Mouse (Mus musculus) left cerebral cortex, postnatal 14 days (tissue): ENCODE results near the gene Abt1. TPM values are rescaled to one million over a fixed set of nuclear protein-coding genes. Genes with fewer than 3 reads are reported as not detected.
"Not testable (repeated sequence)": the region's sequence is repeated elsewhere in the genome, so short reads cannot be mapped to it uniquely, and the experiment has no call there.

Experiments
- DNase-seq, 2 experiments: peaks; one replicate each; pipeline ENCODE4 v3.0.0; 2021 to 2022; ENCODE audit warnings: low spot score in 2 of 2, mixed read lengths in 1 of 2
- intact Hi-C: fragments of 180-260 bp; cut with DNase I; formaldehyde crosslinking; loops from one replicate; pipeline ENCODE4 v1.15.1; 2025
- total RNA-seq, 2 experiments: library from RNA; stranded (reverse); gene quantifications; 2 replicates each; pipeline ENCODE4 v1.2.3; 2021

Abt1 gene
- total RNA-seq, 2 experiments from 2014 or later, result 6.9 to 7.1 TPM

DNA sequence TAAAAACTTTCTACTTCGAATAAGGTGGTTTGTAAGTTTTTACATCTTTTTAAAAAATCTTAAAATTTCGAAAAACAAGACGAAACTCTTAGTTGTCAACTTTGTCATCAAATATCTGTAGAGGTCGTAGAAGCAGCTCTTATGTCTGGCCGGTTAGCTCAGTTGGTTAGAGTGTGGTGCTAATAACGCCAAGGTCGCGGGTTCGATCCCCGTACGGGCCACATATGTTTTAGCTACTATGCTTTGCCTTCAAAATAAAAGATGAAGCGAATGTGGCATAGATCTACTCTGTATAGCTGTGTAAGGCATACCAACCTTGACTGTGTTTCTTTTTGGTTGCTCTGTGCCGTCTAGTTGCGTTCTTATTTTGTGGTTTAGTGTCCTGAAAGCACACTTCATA is 26.8 kb downstream of the Abt1 start:
- intact Hi-C loops, result not testable (repeated sequence)
- DNase-seq, result peak in 1 of 2 experiments; percentile 39

DNA sequence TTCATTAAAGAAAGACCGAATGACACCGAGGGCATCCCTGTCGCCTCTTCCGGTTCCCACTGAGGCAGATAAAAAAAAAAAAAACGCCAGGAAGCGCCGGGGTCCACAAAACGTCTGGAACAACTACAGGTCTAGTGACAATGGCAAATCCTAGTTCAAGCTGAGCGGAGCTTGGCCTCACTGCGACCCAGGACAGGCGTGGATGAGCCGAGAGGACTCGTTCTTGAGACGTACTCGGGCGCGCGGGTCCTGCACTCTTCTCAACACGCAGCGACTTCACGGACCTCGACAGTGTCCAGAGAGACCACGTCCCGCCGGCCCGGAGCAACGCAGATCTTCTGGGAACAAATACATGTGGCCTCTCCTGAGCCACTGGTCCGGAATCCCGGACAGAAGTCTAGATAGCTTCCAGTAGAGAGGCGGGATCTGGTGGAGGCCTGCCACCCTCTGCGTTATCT is 27.4 kb downstream of the Abt1 start:
- peak in 1 of 2 experiments; percentile 6 for DNase-seq
- intact Hi-C loops, result no loop called here

DNA sequence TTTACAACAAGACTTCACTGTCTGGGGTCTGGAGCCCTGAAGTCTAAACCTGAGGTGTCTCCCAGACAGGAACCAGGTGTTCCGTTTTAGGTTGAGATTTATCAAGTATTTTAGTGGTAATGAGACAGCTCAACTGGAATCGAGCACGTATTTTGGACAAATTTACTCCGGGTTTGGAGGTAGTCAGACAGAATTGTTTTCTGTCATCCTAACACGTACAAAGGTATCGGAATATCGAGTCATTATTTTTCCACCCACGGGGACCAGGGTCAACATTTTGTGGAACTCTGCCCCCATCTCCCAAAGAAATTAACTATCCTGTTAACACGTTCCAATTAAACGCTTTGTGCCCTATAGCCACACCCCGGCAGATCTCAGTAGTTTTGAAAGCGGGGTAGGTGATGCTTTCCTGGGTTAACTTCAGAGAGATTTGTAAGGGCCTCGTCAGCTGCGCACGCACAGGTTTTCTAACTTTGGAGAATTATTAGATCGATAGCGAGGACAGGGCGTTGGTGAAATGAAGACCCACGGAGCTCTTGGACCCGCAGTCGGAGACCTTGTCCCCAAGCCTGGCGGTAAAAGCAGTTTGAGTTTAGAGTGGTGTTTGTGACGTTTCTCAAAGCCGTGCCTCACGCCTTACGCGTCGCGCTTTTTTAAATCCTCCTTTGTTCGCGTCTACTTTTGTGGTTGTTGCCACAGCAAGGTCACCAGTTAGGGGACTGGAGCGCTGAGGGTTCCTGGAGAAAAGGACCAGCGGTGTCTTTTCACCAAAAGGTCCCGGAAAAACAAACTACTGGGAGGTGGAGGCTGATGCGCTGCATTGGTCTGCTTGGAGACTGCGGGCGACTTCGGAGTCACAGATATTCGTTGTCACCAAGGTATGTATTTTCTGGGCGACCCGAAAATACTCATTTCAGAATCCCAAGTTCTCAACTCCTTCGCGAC is 28.1 kb downstream of the Abt1 start:
- intact Hi-C loops, result no loop called here

DNA sequence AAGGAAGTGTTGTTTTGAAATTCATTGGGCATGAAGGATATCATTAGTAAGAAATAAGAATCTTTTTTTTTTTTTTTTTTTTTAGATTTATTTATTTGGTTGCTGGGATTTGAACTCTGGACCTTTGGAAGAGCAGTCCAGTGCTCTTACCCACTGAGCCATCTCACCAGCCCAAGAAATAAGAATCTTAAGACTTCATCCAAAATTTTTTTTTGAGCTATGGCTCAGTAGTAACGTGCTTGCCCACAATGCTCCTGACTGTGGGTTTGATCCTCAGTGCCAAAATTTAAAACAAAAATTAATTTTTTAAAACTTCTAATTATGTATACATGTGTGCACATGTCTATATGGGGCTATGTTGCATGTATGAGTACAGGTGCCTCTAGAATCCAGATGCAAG is 36.1 kb downstream of the Abt1 start:
- no peak for DNase-seq
- intact Hi-C loops, result no loop called here

More for the DNA sequence above, 28.1 kb downstream of the Abt1 start:
- DNase-seq, result no peak

DNA sequence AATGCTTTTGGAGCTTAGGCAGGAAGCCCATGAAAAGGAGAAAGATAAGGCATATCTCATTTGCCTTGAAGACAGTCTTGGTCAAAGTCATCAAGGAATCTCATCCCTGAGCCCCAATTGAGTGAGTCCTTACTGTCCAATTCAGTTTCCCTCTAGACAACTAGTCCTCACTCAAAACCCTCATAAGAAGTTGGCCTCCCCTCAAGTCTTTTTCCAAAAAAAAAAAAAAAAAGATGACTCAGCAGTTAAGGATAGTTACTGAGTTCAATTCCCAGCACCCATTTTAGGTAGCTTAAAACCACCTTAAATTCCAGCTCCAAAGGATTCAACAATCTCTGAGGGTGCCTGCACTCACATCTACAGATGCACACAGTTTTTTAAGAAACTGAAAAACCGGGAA is 40.5 kb downstream of the Abt1 start:
- no peak for DNase-seq
- intact Hi-C loops, result no loop called here

DNA sequence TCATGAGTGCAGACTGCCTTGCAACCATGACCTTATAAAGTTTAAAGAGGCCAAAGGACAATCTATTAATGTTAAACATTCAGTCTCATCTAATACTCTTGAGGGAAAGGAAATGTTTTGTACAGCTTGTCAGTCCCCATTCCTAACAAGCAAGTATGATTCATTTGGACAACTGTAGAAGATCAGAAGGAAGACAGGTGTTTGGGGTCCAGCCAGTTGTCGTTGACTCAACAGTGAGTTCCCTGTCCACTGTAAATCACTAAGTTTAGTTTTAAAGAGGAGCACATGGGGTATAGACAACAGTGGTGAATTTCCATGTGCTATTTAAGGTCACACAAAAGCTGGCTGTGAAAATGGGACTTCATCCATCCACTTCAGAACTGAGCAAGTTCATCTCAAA is 51.2 kb downstream of the Abt1 start:
- intact Hi-C loops, result no loop called here
- no peak for DNase-seq

DNA sequence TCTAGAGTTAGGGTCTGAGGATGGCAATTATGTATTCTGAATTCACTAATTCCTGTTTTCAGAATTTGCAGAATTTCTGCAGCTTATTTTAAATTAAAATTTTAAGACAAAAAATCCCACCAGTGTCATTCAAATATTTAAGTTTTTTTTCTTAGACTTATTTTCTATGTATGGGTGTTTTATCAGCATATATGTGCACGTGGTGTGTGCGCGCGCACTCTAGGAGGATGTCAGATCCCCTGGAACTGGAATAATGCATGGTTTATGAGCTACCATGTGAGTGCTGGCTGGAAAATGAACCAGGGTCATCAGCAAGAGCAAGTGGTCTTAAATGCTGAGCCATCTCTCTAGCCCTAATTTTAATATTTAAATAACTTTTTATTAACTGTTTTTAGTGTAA is 53.6 kb downstream of the Abt1 start:
- intact Hi-C loops, result no loop called here
- DNase-seq, result no peak

DNA sequence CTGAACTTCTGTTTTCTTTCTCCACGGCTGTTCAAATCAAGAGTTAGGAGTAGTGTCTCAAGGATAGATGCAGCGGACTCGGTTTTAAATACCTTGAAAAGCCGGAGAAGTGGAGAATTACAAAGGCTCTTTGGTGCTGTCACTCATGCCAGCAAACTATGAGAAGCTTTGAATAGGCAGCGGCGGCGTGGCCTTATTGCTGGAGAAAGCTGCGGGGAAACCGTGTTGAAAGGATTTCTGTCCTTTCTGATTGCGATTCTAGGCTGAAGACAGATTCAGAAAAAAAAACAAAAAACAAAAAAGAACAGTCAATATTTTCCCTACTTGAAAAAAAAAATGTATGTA is 54.3 kb downstream of the Abt1 start:
- DNase-seq, result no peak
- intact Hi-C loops, result no loop called here

DNA sequence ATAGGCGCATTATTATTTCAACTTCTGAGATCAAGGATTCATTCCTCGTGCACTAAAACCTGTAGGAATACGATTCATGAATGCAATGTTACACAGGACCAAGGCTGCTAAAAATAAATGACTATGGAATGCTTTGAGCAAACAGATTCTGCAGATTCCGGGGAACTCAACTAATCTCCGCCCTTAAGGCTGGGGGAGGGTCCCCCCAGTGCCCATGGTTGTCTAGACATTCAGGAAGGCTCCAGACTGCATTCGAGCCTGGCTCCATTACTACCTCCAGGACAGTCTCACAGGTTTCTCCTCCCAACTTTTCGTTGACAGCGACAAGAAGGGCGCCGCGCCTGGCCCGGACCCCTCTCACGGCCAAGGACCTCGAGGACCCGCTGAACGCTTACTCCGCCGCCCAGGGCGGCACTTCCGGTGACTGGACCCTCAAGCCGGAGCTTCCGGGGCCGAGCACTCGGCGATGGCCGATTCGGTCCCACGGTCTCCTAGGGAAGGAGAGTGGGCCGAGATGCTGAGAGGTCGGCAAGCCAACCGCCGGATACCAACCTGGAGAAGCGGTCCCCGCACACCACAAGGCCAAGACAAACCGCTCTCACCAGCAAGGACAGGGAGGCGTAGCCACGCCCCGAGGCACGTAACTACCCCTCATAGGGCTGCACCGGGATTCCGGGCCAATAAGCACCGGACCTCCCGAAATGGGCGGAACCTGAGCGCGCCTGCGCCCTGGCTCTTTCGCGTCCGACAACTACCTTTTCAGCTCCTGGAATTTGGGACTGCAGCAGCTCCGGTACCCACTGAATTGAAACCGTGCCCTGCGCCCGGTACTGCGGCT is 54.9 kb downstream of the Abt1 start, which contains the start of gene Zfp322a:
Gene Zfp322a (minus strand): TSS at position 626 of the 838 bp plus-strand sequence.
- intact Hi-C loops, result no loop called here
- DNase-seq, result peak; percentile 97

Other genes starting within 250 kb of the Abt1 start
- gene Vmn1r220, start 235.9 kb downstream of the Abt1 start, total RNA-seq, result not detected
- gene Vmn1r221, start 209.7 kb downstream of the Abt1 start, total RNA-seq, result not detected
- gene Vmn1r222, start 187.9 kb downstream of the Abt1 start, total RNA-seq, result not detected
- not detected for gene Vmn1r223, start 176.7 kb downstream of the Abt1 start, total RNA-seq
- gene Zfp322a, start 54.7 kb downstream of the Abt1 start, total RNA-seq, result 10 to 100 TPM; 39.5 TPM
- not detected for gene Btn1a1, start 42.0 kb upstream of the Abt1 start, total RNA-seq
- gene Btn2a2, start 65.0 kb upstream of the Abt1 start, total RNA-seq, result 1 to 10 TPM in 1 of 2 experiments, under 1 TPM in 1; 0.82 to 1.3 TPM
- 100 to 1,000 TPM; 264 to 291 TPM for gene Hist1h4h, start 107.2 kb upstream of the Abt1 start, total RNA-seq
- gene Hist1h2af, start 110.0 kb upstream of the Abt1 start, total RNA-seq, result 10 to 100 TPM in 1 of 2 experiments, 1 to 10 TPM in 1; 4.3 to 21.5 TPM
- 1 to 10 TPM; 5.8 to 6.2 TPM for gene Hist1h3g, start 111.6 kb upstream of the Abt1 start, total RNA-seq
- under 1 TPM; 0.91 to 0.92 TPM for gene Hist1h2bh, start 119.5 kb upstream of the Abt1 start, total RNA-seq
- gene Hist1h3f, start 120.2 kb upstream of the Abt1 start, total RNA-seq, result 10 to 100 TPM; 18.7 to 21.0 TPM
- 100 to 1,000 TPM; 150 to 165 TPM for gene Hist1h4f, start 127.8 kb upstream of the Abt1 start, total RNA-seq
- gene Hist1h1d, start 129.4 kb upstream of the Abt1 start, total RNA-seq, result 1 to 10 TPM; 3.1 to 4.2 TPM
- gene Hist1h3e, start 138.5 kb upstream of the Abt1 start, total RNA-seq, result 10 to 100 TPM; 49.1 to 57.1 TPM
- gene Hist1h2ae, start 147.4 kb upstream of the Abt1 start, total RNA-seq, result 10 to 100 TPM in 1 of 2 experiments, 1 to 10 TPM in 1; 8.2 to 10.1 TPM
- gene Hist1h2bg, start 147.5 kb upstream of the Abt1 start, total RNA-seq, result 10 to 100 TPM; 79.2 to 92.9 TPM
- gene Hist1h2bf, start 150.3 kb upstream of the Abt1 start, total RNA-seq, result 10 to 100 TPM; 24.6 to 36.3 TPM
- 1 to 10 TPM; 3.0 to 5.1 TPM for gene Hist1h2ad, start 150.5 kb upstream of the Abt1 start, total RNA-seq
- 1 to 10 TPM; 9.4 to 9.9 TPM for gene Hist1h3d, start 151.9 kb upstream of the Abt1 start, total RNA-seq
- gene Hist1h4d, start 157.7 kb upstream of the Abt1 start, total RNA-seq, result 100 to 1,000 TPM; 132 to 148 TPM
- gene Hist1h2be, start 197.3 kb upstream of the Abt1 start, total RNA-seq, result 1 to 10 TPM; 4.8 to 5.6 TPM
- gene Hist1h1e, start 198.7 kb upstream of the Abt1 start, total RNA-seq, result 10 to 100 TPM; 53.4 to 69.1 TPM